Mouse (Mus musculus) MEL (cell line): ENCODE measurements at regions not wholly inside any gene's neighbourhood (a gene's known extent, or its start where the extent isn't known, plus 50 kb on each side); places are given as distances from the start of the nearest gene placed in this dataset.

Source experiments
- CTCF ChIP-seq, 3 experiments: IDR thresholded peaks in 2 of 3; conservative IDR thresholded peaks in 1 of 3; 2 replicates each; pipeline ENCODE4 v1.5.1; 2011 to 2012; ENCODE audit warnings: low read length in 3 of 3, low read depth in 2 of 3, mild to moderate bottlenecking in 2 of 3, improper control_type of control experiment in 1 of 3, inconsistent platforms in 1 of 3, mixed read lengths in 1 of 3, moderate library complexity in 1 of 3; ENCODE audit not compliant: control insufficient read depth in 1 of 3, insufficient read depth in 1 of 3, poor library complexity in 1 of 3, severe bottlenecking in 1 of 3
- EP300 ChIP-seq, 2 experiments: IDR thresholded peaks; 2 replicates each; pipeline ENCODE4 v1.6.1; 2011; ENCODE audit warnings: improper control_type of control experiment in 2 of 2, low read length in 2 of 2, low read depth in 1 of 2, mild to moderate bottlenecking in 1 of 2
- ETS1 ChIP-seq: IDR thresholded peaks from 2 replicates; pipeline ENCODE4 v1.6.1; 2012; ENCODE audit warnings: low read depth, mild to moderate bottlenecking, inconsistent platforms, low read length, improper control_type of control experiment, moderate library complexity
- GATA1 ChIP-seq: IDR thresholded peaks from 2 replicates; pipeline ENCODE4 v1.6.1; 2011; ENCODE audit warnings: low read depth, low read length, improper control_type of control experiment
- HCFC1 ChIP-seq: IDR thresholded peaks from 2 replicates; pipeline ENCODE4 v1.6.1; 2012; ENCODE audit warnings: low read depth, mild to moderate bottlenecking, inconsistent platforms, low read length, improper control_type of control experiment, moderate library complexity
- KAT2A ChIP-seq: conservative IDR thresholded peaks from 2 replicates; pipeline ENCODE4 v1.6.1; 2012; ENCODE audit warnings: low read depth, low read length, improper control_type of control experiment, inconsistent platforms
- POLR2A ChIP-seq, 2 experiments: IDR thresholded peaks; 2 replicates each; pipeline ENCODE4 v1.6.1; 2011 to 2012; ENCODE audit warnings: low read length in 2 of 2, mild to moderate bottlenecking in 2 of 2, control low read depth in 1 of 2, improper control_type of control experiment in 1 of 2, low read depth in 1 of 2, moderate library complexity in 1 of 2; ENCODE audit not compliant: control insufficient read depth in 1 of 2, insufficient read depth in 1 of 2, poor library complexity in 1 of 2

GRCm38 (mm10) chr3:3831411-3832286 is 1919.0 kb upstream of the Gm8797 start:
- no peak for TF ChIP-seq KAT2A
- no peak for TF ChIP-seq CTCF (IDR thresholded peaks at IDR 0.05 in 2 of 3, conservative IDR thresholded peaks at IDR 0.05 in 1 of 3; ENCODE audit: control insufficient read depth in 1 of 3, insufficient read depth in 1 of 3, low read depth in 2 of 3, low read length in 3 of 3, poor library complexity in 1 of 3, severe bottlenecking in 1 of 3)
- TF ChIP-seq ETS1, result no peak
- no peak for TF ChIP-seq EP300 (IDR thresholded peaks at IDR 0.05; ENCODE audit: low read depth in 1 of 2, low read length in 2 of 2)
- TF ChIP-seq POLR2A (IDR thresholded peaks at IDR 0.05; ENCODE audit: control insufficient read depth in 1 of 2, insufficient read depth in 1 of 2, low read depth in 1 of 2, low read length in 2 of 2, poor library complexity in 1 of 2), result no peak
- no peak for TF ChIP-seq HCFC1
- no peak for TF ChIP-seq GATA1
